Mouse (Mus musculus) olfactory bulb, adult 2 months (tissue): Measurements from ENCODE around the gene Ebi3.

ENCODE experiments used
- CTCF ChIP-seq: fragments of 200-500 bp; IDR thresholded peaks from 2 replicates; pipeline ENCODE4 v1.5.1; 2012; ENCODE audit warnings: low read depth, mild to moderate bottlenecking, low read length, moderate library complexity; ENCODE audit not compliant: insufficient read depth
- POLR2A ChIP-seq: fragments of 200-500 bp; IDR thresholded peaks from 2 replicates; pipeline ENCODE4 v1.6.1; 2012; ENCODE audit warnings: mild to moderate bottlenecking, low read depth, low read length, moderate library complexity; ENCODE audit not compliant: insufficient read depth

DNA sequence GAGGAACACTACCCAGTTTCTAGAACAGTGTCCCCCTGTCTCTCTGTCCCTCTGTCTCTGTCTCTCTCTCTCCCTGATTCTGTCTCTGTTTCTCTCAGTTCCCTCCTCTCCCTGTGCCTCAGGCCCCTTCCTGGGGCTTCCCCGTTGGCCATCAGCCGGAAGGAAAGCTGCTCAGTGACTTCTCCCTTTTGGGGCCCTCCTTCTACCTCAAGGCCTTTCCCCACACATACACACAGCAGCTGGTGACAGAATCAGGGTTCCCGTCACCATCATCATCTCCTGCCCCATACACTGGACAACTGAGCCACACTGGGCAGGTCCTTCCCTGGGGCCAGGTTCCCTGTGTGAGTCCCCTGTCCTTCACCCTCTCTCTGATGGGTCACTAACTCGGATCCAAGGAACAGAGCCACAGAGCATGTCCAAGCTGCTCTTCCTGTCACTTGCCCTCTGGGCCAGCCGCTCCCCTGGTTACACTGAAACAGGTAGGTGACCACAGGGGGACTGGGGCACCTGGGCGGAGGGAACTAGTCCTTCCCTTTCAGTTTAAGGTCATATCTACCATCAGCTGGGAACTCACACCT is at the start of gene Ebi3:
- TF ChIP-seq CTCF, result no peak
- TF ChIP-seq POLR2A, result no peak
